Mouse (Mus musculus): ENCODE data around the gene Tfap2e.

The Tfap2e gene

DNA sequence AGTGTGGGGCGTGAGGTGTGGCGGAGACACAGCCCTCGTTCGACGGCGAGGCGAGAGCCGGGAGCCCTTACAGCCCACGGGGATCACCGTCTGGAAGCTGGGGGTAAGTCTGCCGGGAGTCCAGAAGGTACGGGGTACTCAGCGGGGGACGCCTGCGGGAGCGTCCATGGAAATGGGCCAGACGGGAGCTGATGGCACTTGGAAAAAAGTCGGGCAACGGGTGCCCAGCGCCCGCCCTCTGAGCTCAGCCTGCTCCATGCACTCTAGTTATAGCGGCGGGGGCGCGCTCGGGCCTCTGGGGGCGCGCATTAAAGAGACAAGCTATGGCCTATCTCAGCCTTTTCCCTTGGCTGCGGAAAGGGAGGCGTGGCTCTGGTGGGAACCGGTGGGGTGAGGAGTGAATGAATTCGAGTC lies at the start of gene Tfap2e:
Gene Tfap2e, minus strand, starts transcription at position 240 of the 414 bp plus-strand sequence.
- no peak for TF ChIP-seq GATA4 (IDR thresholded peaks at IDR 0.05; ENCODE audit: insufficient replicate concordance, low read length)

GRCm38 (mm10) chr4:126782996-126783395 lies 47.0 kb upstream of the Tfap2e start:
- TF ChIP-seq GATA4 (IDR thresholded peaks at IDR 0.05; ENCODE audit: insufficient replicate concordance, low read length): no peak

DNA sequence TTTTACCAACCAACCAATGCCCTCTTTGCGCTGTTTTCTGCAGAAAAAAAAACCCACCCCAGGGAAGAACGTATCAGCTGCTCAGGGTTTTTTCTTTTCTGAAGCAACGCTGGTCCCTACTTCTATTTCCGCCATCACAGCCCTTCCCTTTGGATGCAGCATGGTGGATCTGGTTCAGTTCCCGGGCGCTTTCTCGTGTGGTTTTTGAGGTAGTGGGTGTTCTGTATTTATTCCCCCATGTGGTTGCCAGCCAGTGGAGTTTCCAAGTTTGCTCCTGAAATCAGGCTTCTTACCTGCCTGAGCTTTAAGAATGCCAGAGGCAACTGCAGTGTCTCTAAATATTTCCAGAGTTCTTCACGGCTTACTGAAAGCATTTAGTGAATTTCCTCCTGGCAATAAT lies 46.5 kb upstream of the Tfap2e start:
- TF ChIP-seq GATA4 (IDR thresholded peaks at IDR 0.05; ENCODE audit: insufficient replicate concordance, low read length): no peak

GRCm38 (mm10) chr4:126781871-126782270 lies 45.8 kb upstream of the Tfap2e start:
- no peak for TF ChIP-seq GATA4 (IDR thresholded peaks at IDR 0.05; ENCODE audit: insufficient replicate concordance, low read length)

- no peak for TF ChIP-seq GATA4 (IDR thresholded peaks at IDR 0.05; ENCODE audit: insufficient replicate concordance, low read length)
Measured at GRCm38 (mm10) chr4:126779826-126780775, 44.1 kb upstream of the Tfap2e start.

DNA sequence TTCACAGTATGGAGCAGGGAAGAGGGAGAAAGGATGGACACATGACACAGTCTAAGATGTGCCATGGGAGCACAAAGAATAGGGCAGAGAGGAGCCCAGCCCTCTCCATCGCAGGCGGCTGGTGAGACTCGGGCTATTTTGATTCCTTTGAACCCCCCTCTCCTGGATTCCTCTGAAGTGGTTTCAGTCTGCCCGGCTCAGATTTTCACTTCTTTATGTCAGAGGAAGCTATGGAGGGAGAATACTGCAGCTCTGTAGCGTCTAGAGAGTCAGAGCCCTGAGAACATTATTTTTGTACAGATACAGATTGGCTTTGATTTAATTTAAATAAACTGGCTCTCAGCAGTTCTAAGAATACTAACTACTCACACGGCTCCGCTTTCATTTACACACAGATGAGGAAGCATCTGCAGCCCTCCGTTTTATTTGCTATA lies 43.1 kb upstream of the Tfap2e start:
- no peak for TF ChIP-seq GATA4 (IDR thresholded peaks at IDR 0.05; ENCODE audit: insufficient replicate concordance, low read length)

DNA sequence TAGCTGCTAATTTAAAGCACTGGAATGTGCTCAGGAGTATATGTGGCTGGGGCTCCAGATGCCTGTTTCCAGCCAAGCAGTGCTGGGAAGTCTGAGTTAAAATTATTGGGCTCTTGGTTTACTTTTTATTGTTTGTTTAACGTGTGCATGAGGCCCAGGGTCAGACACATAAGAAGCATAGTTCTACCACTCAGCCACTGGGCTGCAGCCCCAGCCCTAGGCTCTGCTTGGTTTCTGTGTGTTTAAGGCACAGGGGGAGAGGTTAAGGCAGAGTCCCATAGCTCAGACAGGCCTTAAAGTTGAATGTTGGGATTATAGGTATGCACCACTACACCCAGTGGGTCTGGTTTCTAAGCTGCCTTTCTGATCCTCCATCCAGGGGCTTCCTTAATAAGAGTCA lies 39.1 kb upstream of the Tfap2e start:
- TF ChIP-seq GATA4 (IDR thresholded peaks at IDR 0.05; ENCODE audit: insufficient replicate concordance, low read length): no peak

- no peak for TF ChIP-seq GATA4 (IDR thresholded peaks at IDR 0.05; ENCODE audit: insufficient replicate concordance, low read length)
Measured at GRCm38 (mm10) chr4:126773871-126774270, 37.8 kb upstream of the Tfap2e start.

DNA sequence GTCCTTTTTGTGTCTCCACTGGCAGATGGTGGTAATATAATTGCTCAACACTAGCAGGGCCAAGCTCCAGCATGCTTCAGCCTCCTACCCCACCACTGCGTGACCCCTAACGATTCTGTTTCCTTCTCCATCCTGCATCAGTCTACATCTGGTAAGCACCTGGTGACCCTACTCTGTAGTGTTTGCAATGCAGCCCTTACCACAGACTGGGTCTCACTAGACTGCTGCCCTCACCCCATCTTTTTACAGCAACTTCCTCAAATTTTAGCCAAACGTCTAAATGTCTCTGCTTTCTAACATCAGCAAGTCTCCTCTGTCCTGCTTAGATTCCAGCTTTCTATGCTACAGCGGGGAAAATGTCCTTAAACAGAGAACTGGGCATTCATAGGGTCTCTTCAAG lies 34.8 kb upstream of the Tfap2e start:
- no peak for TF ChIP-seq GATA4 (IDR thresholded peaks at IDR 0.05; ENCODE audit: insufficient replicate concordance, low read length)

DNA sequence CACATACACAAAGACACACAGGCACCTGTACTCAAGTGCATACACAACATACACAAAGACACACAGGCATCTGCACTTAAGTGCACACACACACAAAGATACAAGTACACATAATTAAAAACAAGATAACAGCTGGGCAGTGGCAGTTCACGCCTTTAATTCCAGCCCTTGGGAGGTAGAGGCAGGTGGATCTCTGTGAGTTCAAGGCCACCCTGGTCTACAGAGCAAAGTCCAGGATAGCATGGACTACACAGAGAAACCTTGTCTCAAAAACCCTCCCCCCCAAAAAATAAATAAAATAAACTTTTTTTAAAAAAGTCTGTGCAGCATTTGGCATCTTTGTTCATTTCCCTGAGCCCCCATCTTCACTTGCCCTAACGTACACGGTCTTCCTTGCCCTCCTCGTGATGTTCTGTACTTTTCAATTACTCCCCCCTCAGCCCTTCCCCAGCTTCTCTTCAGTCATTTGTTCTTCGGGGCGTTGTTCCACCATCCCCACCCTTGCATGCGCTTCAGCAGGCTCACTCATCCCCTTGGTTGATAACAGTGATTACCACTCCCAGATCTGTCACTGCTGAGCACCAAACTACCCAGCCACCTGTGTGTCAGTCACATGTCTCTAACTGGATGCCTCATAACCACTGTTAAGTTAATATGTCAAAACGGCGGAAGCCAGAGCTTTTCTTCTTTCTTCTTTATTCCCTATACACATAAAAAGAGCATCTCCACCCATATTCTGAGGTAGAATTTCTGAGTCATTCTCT lies 33.9 kb upstream of the Tfap2e start:
- no peak for TF ChIP-seq GATA4 (IDR thresholded peaks at IDR 0.05; ENCODE audit: insufficient replicate concordance, low read length)

DNA sequence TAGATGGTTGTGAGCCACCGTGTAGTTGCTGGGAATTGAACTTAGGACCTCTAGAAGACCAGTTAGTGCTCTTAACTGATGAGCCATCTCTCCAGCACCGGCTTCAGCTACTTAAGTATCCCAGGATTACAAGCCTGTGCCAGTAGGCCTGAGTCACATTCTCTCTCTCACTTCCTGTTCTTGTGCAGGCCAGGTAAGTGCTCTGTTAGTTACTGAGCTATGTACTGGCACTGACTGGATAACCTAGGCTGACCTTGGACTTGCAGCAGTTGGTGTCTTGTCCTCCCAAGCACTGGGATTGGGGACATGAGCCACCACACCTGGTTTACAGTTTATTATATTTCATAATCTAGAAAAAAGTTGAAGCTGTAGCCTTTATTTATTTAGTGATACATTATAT lies 27.4 kb upstream of the Tfap2e start:
- no peak for TF ChIP-seq GATA4 (IDR thresholded peaks at IDR 0.05; ENCODE audit: insufficient replicate concordance, low read length)

DNA sequence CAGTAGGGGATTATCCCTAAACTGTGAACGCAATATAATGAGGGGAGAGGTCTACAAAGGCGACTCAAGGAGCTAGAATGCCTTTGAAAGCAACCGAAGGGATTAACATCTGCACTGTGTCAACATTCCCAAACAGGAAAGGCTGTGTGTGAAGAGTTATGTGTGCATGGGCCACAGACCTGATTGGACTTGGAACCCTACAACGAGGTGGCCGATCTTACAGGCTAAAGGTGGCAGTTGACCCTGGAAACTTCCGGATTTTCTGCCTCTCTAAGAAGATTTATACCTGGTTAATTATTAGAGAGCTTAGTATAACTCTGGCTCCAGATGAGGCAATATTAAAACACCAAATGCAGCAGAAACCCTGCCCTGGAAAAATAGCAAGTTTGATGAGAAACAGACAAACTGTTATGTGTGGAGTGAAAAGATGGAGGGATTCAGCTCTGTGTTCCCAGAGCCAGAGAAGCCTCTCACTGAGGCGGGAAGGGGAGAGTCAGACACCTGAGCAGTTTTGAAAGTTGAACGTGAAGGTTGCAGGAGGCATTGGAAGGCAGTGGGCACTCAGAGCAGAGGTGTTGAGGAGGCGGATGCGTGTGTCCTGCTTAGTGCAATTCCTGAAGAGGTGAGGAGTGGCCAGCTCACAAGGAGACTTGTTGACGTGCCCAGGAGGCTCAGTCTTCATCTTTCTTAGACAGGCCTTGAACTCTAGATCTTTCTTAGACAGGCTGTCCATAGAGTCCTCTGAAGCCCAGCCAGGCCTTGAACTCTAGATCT lies 26.7 kb upstream of the Tfap2e start:
- TF ChIP-seq GATA4 (IDR thresholded peaks at IDR 0.05; ENCODE audit: insufficient replicate concordance, low read length): no peak

- no peak for TF ChIP-seq GATA4 (IDR thresholded peaks at IDR 0.05; ENCODE audit: insufficient replicate concordance, low read length)
Measured at GRCm38 (mm10) chr4:126759435-126759834, 23.4 kb upstream of the Tfap2e start.

GRCm38 (mm10) chr4:126758299-126758698 lies 22.3 kb upstream of the Tfap2e start:
- TF ChIP-seq GATA4 (IDR thresholded peaks at IDR 0.05; ENCODE audit: insufficient replicate concordance, low read length): no peak

- TF ChIP-seq GATA4 (IDR thresholded peaks at IDR 0.05; ENCODE audit: insufficient replicate concordance, low read length): no peak
Measured at GRCm38 (mm10) chr4:126756766-126757165, 20.7 kb upstream of the Tfap2e start.

Measured in liver, adult (tissue).